Mouse (Mus musculus) ES-E14 (cell line): ENCODE measurements around the gene Uvrag.

Experiments
- CHD2 ChIP-seq: IDR thresholded peaks from 2 replicates; pipeline ENCODE4 v1.6.1; 2014; ENCODE audit warnings: mild to moderate bottlenecking, low read depth, low read length, inconsistent platforms
- HCFC1 ChIP-seq: IDR thresholded peaks from 2 replicates; pipeline ENCODE4 v1.6.1; 2012; ENCODE audit warnings: low read length, inconsistent platforms, borderline replicate concordance; ENCODE audit not compliant: insufficient read depth
- MAFK ChIP-seq: IDR thresholded peaks from 2 replicates; pipeline ENCODE4 v1.6.1; 2014; ENCODE audit warnings: mild to moderate bottlenecking, low read depth, low read length, inconsistent platforms; ENCODE audit not compliant: insufficient read depth
- ZC3H11A ChIP-seq: IDR thresholded peaks from 2 replicates; pipeline ENCODE4 v1.6.1; 2012; ENCODE audit warnings: low read depth, mild to moderate bottlenecking, inconsistent platforms, low read length, borderline replicate concordance
- ZNF384 ChIP-seq: IDR thresholded peaks from 2 replicates; pipeline ENCODE4 v1.6.1; 2012; ENCODE audit warnings: low read depth, low read length, inconsistent platforms

GRCm38 (mm10) chr7:98917407-98917806, 223.5 kb downstream of the Uvrag start:
- TF ChIP-seq HCFC1 (no peak), ZC3H11A (no peak), ZNF384 (no peak), MAFK (no peak), CHD2 (no peak)
